Mouse (Mus musculus): ENCODE results near the gene Atg2b. TPM values are rescaled to one million over a fixed set of nuclear protein-coding genes. Genes with fewer than 3 reads are reported as not detected.

The Atg2b gene
- polyA plus RNA-seq, 1 experiment, result 27.4 TPM

GRCm38 (mm10) chr12:105725736-105726135, 40.7 kb upstream of the Atg2b start:
- Histone ChIP-seq H3K4me3 (ENCODE audit: low read depth, low read length) (no peak overlapping the region), H3K27ac (ENCODE audit: insufficient read depth, low read length) (no peak overlapping the region), H3K4me1 (ENCODE audit: control insufficient read depth, insufficient read depth, low read length) (peaks cover 1% of the 10 kb centered on the region), H3K27me3 (ENCODE audit: control insufficient read depth, insufficient read depth, low read length, poor library complexity, severe bottlenecking) (no peaks in the 10 kb centered on the region), H3K9ac (ENCODE audit: low read depth, poor library complexity, severe bottlenecking) (no peak overlapping the region), H3K36me3 (ENCODE audit: control insufficient read depth, insufficient read depth, low read length, poor library complexity, severe bottlenecking) (no peaks in the 10 kb centered on the region), H3K9me3 (replicated peaks; ENCODE audit: control insufficient read depth, insufficient read depth, low read length, poor library complexity, severe bottlenecking) (no peaks in the 10 kb centered on the region)
- TF ChIP-seq POLR2A (IDR thresholded peaks at IDR 0.05; ENCODE audit: insufficient read depth, low read length) (no peak), EP300 (IDR thresholded peaks at IDR 0.05; ENCODE audit: insufficient read depth, low read depth, low read length) (no peak), CTCF (IDR thresholded peaks at IDR 0.05; ENCODE audit: low read depth, low read length) (no peak)

GRCm38 (mm10) chr12:105724616-105725015, 39.6 kb upstream of the Atg2b start:
- Histone ChIP-seq H3K4me3 (ENCODE audit: low read depth, low read length) (no peak overlapping the region), H3K4me1 (ENCODE audit: control insufficient read depth, insufficient read depth, low read length) (peaks cover 1% of the 10 kb centered on the region), H3K27me3 (ENCODE audit: control insufficient read depth, insufficient read depth, low read length, poor library complexity, severe bottlenecking) (no peaks in the 10 kb centered on the region), H3K27ac (ENCODE audit: insufficient read depth, low read length) (no peak overlapping the region), H3K36me3 (ENCODE audit: control insufficient read depth, insufficient read depth, low read length, poor library complexity, severe bottlenecking) (no peaks in the 10 kb centered on the region), H3K9ac (ENCODE audit: low read depth, poor library complexity, severe bottlenecking) (no peak overlapping the region), H3K9me3 (replicated peaks; ENCODE audit: control insufficient read depth, insufficient read depth, low read length, poor library complexity, severe bottlenecking) (no peaks in the 10 kb centered on the region)
- TF ChIP-seq POLR2A (IDR thresholded peaks at IDR 0.05; ENCODE audit: insufficient read depth, low read length), result no peak
- no peak for TF ChIP-seq CTCF (IDR thresholded peaks at IDR 0.05; ENCODE audit: low read depth, low read length)
- no peak for TF ChIP-seq EP300 (IDR thresholded peaks at IDR 0.05; ENCODE audit: insufficient read depth, low read depth, low read length)

- H3K4me3 ChIP-seq (ENCODE audit: low read depth, low read length), result no peak overlapping the region
- H3K9me3 ChIP-seq (replicated peaks; ENCODE audit: control insufficient read depth, insufficient read depth, low read length, poor library complexity, severe bottlenecking), result no peaks in the 10 kb centered on the region
- no peaks in the 10 kb centered on the region for H3K27me3 ChIP-seq (ENCODE audit: control insufficient read depth, insufficient read depth, low read length, poor library complexity, severe bottlenecking)
- H3K4me1 ChIP-seq (ENCODE audit: control insufficient read depth, insufficient read depth, low read length), result peaks cover 1% of the 10 kb centered on the region
- no peak overlapping the region for H3K9ac ChIP-seq (ENCODE audit: low read depth, poor library complexity, severe bottlenecking)
- H3K27ac ChIP-seq (ENCODE audit: insufficient read depth, low read length), result no peak overlapping the region
- no peaks in the 10 kb centered on the region for H3K36me3 ChIP-seq (ENCODE audit: control insufficient read depth, insufficient read depth, low read length, poor library complexity, severe bottlenecking)
- TF ChIP-seq EP300 (IDR thresholded peaks at IDR 0.05; ENCODE audit: insufficient read depth, low read depth, low read length) (no peak), POLR2A (IDR thresholded peaks at IDR 0.05; ENCODE audit: insufficient read depth, low read length) (no peak), CTCF (IDR thresholded peaks at IDR 0.05; ENCODE audit: low read depth, low read length) (peak; percentile 37)
These were observed 37.6 kb upstream of the Atg2b start for GRCm38 (mm10) chr12:105722657-105723056.

GRCm38 (mm10) chr12:105721452-105722132, 36.6 kb upstream of the Atg2b start:
- H3K9me3 ChIP-seq (replicated peaks; ENCODE audit: control insufficient read depth, insufficient read depth, low read length, poor library complexity, severe bottlenecking), result no peaks in the 10 kb centered on the region
- H3K36me3 ChIP-seq (ENCODE audit: control insufficient read depth, insufficient read depth, low read length, poor library complexity, severe bottlenecking), result no peaks in the 10 kb centered on the region
- no peaks in the 10 kb centered on the region for H3K27me3 ChIP-seq (ENCODE audit: control insufficient read depth, insufficient read depth, low read length, poor library complexity, severe bottlenecking)
- H3K4me1 ChIP-seq (ENCODE audit: control insufficient read depth, insufficient read depth, low read length), result peaks cover 1% of the 10 kb centered on the region
- TF ChIP-seq EP300 (IDR thresholded peaks at IDR 0.05; ENCODE audit: insufficient read depth, low read depth, low read length) (no peak), CTCF (IDR thresholded peaks at IDR 0.05; ENCODE audit: low read depth, low read length) (no peak), POLR2A (IDR thresholded peaks at IDR 0.05; ENCODE audit: insufficient read depth, low read length) (no peak)
- H3K9ac ChIP-seq (ENCODE audit: low read depth, poor library complexity, severe bottlenecking), result no peak overlapping the region
- no peak overlapping the region for H3K4me3 ChIP-seq (ENCODE audit: low read depth, low read length)
- H3K27ac ChIP-seq (ENCODE audit: insufficient read depth, low read length), result no peak overlapping the region

GRCm38 (mm10) chr12:105720196-105720595, 35.2 kb upstream of the Atg2b start:
- no peaks in the 10 kb centered on the region for H3K36me3 ChIP-seq (ENCODE audit: control insufficient read depth, insufficient read depth, low read length, poor library complexity, severe bottlenecking)
- H3K4me3 ChIP-seq (ENCODE audit: low read depth, low read length), result no peak overlapping the region
- no peak overlapping the region for H3K9ac ChIP-seq (ENCODE audit: low read depth, poor library complexity, severe bottlenecking)
- TF ChIP-seq POLR2A (IDR thresholded peaks at IDR 0.05; ENCODE audit: insufficient read depth, low read length), result no peak
- no peak for TF ChIP-seq CTCF (IDR thresholded peaks at IDR 0.05; ENCODE audit: low read depth, low read length)
- no peak for TF ChIP-seq EP300 (IDR thresholded peaks at IDR 0.05; ENCODE audit: insufficient read depth, low read depth, low read length)
- no peak overlapping the region for H3K27ac ChIP-seq (ENCODE audit: insufficient read depth, low read length)
- H3K27me3 ChIP-seq (ENCODE audit: control insufficient read depth, insufficient read depth, low read length, poor library complexity, severe bottlenecking), result no peaks in the 10 kb centered on the region
- H3K4me1 ChIP-seq (ENCODE audit: control insufficient read depth, insufficient read depth, low read length), result no peaks in the 10 kb centered on the region
- no peaks in the 10 kb centered on the region for H3K9me3 ChIP-seq (replicated peaks; ENCODE audit: control insufficient read depth, insufficient read depth, low read length, poor library complexity, severe bottlenecking)

- no peaks in the 10 kb centered on the region for H3K9me3 ChIP-seq (replicated peaks; ENCODE audit: control insufficient read depth, insufficient read depth, low read length, poor library complexity, severe bottlenecking)
- peak overlapping the region; percentile 8 for H3K4me3 ChIP-seq (ENCODE audit: low read depth, low read length)
- H3K36me3 ChIP-seq (ENCODE audit: control insufficient read depth, insufficient read depth, low read length, poor library complexity, severe bottlenecking), result no peaks in the 10 kb centered on the region
- H3K27ac ChIP-seq (ENCODE audit: insufficient read depth, low read length), result no peak overlapping the region
- H3K9ac ChIP-seq (ENCODE audit: low read depth, poor library complexity, severe bottlenecking), result no peak overlapping the region
- H3K4me1 ChIP-seq (ENCODE audit: control insufficient read depth, insufficient read depth, low read length), result no peaks in the 10 kb centered on the region
- TF ChIP-seq POLR2A (IDR thresholded peaks at IDR 0.05; ENCODE audit: insufficient read depth, low read length), result no peak
- no peak for TF ChIP-seq EP300 (IDR thresholded peaks at IDR 0.05; ENCODE audit: insufficient read depth, low read depth, low read length)
- no peak for TF ChIP-seq CTCF (IDR thresholded peaks at IDR 0.05; ENCODE audit: low read depth, low read length)
- H3K27me3 ChIP-seq (ENCODE audit: control insufficient read depth, insufficient read depth, low read length, poor library complexity, severe bottlenecking), result no peaks in the 10 kb centered on the region
These were observed 33.6 kb upstream of the Atg2b start for GRCm38 (mm10) chr12:105718616-105719015.
